Mouse (Mus musculus): ENCODE data around the gene Cd69. TPM values are rescaled to one million over a fixed set of nuclear protein-coding genes. Genes with fewer than 3 reads are reported as not detected.

Cd69 gene
- polyA plus RNA-seq, 1 experiment from 2014 or later: 0.13 TPM

- H3K9me3 ChIP-seq: no peaks in the 10 kb centered on the region
- H3K27ac ChIP-seq: no peak overlapping the region
- H3K9ac ChIP-seq: no peak overlapping the region
- H3K27me3 ChIP-seq: no peaks in the 10 kb centered on the region
- no peaks in the 10 kb centered on the region for H3K36me3 ChIP-seq
- peaks cover 24% of the 10 kb centered on the region for H3K4me1 ChIP-seq
- H3K4me2 ChIP-seq: no peak overlapping the region
- WGBS: 57% methylated on average over 9 of the region's 9 CpGs
- no peak overlapping the region for H3K4me3 ChIP-seq
- no peak for ATAC-seq (ENCODE audit: insufficient number of reproducible peaks, low FRiP score, low TSS enrichment, low read depth)
Measured at GRCm38 (mm10) chr6:129232842-129233205, 42.4 kb downstream of the Cd69 start.

GRCm38 (mm10) chr6:129232005-129232841 is 43.0 kb downstream of the Cd69 start:
- Histone ChIP-seq H3K36me3 (no peaks in the 10 kb centered on the region), H3K4me2 (no peak overlapping the region), H3K9ac (no peak overlapping the region), H3K27me3 (no peaks in the 10 kb centered on the region), H3K4me3 (no peak overlapping the region), H3K4me1 (peaks cover 21% of the 10 kb centered on the region), H3K9me3 (no peaks in the 10 kb centered on the region), H3K27ac (no peak overlapping the region)
- ATAC-seq (ENCODE audit: insufficient number of reproducible peaks, low FRiP score, low TSS enrichment, low read depth): no peak
- 73% methylated on average over 5 of the region's 5 CpGs for WGBS

GRCm38 (mm10) chr6:129229774-129230578 is 45.3 kb downstream of the Cd69 start:
- H3K4me3 ChIP-seq: no peak overlapping the region
- peaks cover 18% of the 10 kb centered on the region for H3K4me1 ChIP-seq
- H3K9ac ChIP-seq: no peak overlapping the region
- H3K27ac ChIP-seq: peak overlapping the region; percentile 90
- peak; percentile 82 for ATAC-seq (ENCODE audit: insufficient number of reproducible peaks, low FRiP score, low TSS enrichment, low read depth)
- no peak overlapping the region for H3K4me2 ChIP-seq
- WGBS: 35% methylated on average over 3 of the region's 3 CpGs
- no peaks in the 10 kb centered on the region for H3K36me3 ChIP-seq
- H3K9me3 ChIP-seq: no peaks in the 10 kb centered on the region
- H3K27me3 ChIP-seq: no peaks in the 10 kb centered on the region

- no peak for ATAC-seq (ENCODE audit: insufficient number of reproducible peaks, low FRiP score, low TSS enrichment, low read depth)
- Histone ChIP-seq H3K4me3 (no peak overlapping the region), H3K36me3 (no peaks in the 10 kb centered on the region), H3K9me3 (no peaks in the 10 kb centered on the region), H3K4me1 (peaks cover 18% of the 10 kb centered on the region), H3K9ac (no peak overlapping the region), H3K27me3 (no peaks in the 10 kb centered on the region), H3K4me2 (no peak overlapping the region), H3K27ac (peak overlapping the region; percentile 90)
- WGBS: 28% methylated on average over 3 of the region's 3 CpGs
Measured at GRCm38 (mm10) chr6:129228935-129229773, 46.1 kb downstream of the Cd69 start.

- H3K9ac ChIP-seq: no peak overlapping the region
- no peak overlapping the region for H3K4me3 ChIP-seq
- ATAC-seq (ENCODE audit: insufficient number of reproducible peaks, low FRiP score, low TSS enrichment, low read depth): no peak
- H3K4me2 ChIP-seq: no peak overlapping the region
- H3K27me3 ChIP-seq: no peaks in the 10 kb centered on the region
- no peaks in the 10 kb centered on the region for H3K36me3 ChIP-seq
- no peaks in the 10 kb centered on the region for H3K9me3 ChIP-seq
- WGBS: 79% methylated on average over 2 of the region's 2 CpGs
- H3K4me1 ChIP-seq: peaks cover 10% of the 10 kb centered on the region
- H3K27ac ChIP-seq: no peak overlapping the region
Measured at GRCm38 (mm10) chr6:129225078-129225477, 50.2 kb downstream of the Cd69 start.

- Histone ChIP-seq H3K4me1 (peaks cover 5% of the 10 kb centered on the region), H3K27ac (no peak overlapping the region), H3K4me3 (no peak overlapping the region), H3K9ac (no peak overlapping the region), H3K4me2 (no peak overlapping the region), H3K9me3 (no peaks in the 10 kb centered on the region), H3K27me3 (no peaks in the 10 kb centered on the region), H3K36me3 (no peaks in the 10 kb centered on the region)
- 58% methylated on average over 1 of the region's 1 CpGs for WGBS
- no peak for ATAC-seq (ENCODE audit: insufficient number of reproducible peaks, low FRiP score, low TSS enrichment, low read depth)
Measured at GRCm38 (mm10) chr6:129224090-129224489, 51.1 kb downstream of the Cd69 start.

- no peak overlapping the region for H3K27ac ChIP-seq
- no peak overlapping the region for H3K9ac ChIP-seq
- no peak overlapping the region for H3K4me3 ChIP-seq
- H3K36me3 ChIP-seq: no peaks in the 10 kb centered on the region
- 62% methylated on average over 2 of the region's 2 CpGs for WGBS
- H3K27me3 ChIP-seq: no peaks in the 10 kb centered on the region
- ATAC-seq (ENCODE audit: insufficient number of reproducible peaks, low FRiP score, low TSS enrichment, low read depth): no peak
- no peaks in the 10 kb centered on the region for H3K4me1 ChIP-seq
- H3K4me2 ChIP-seq: no peak overlapping the region
- no peaks in the 10 kb centered on the region for H3K9me3 ChIP-seq
Measured at GRCm38 (mm10) chr6:129223611-129224010, 51.6 kb downstream of the Cd69 start.

- no peaks in the 10 kb centered on the region for H3K9me3 ChIP-seq
- H3K27ac ChIP-seq: no peak overlapping the region
- WGBS: 86% methylated on average over 3 of the region's 3 CpGs
- ATAC-seq (ENCODE audit: insufficient number of reproducible peaks, low FRiP score, low TSS enrichment, low read depth): no peak
- no peak overlapping the region for H3K9ac ChIP-seq
- no peak overlapping the region for H3K4me3 ChIP-seq
- no peaks in the 10 kb centered on the region for H3K36me3 ChIP-seq
- no peak overlapping the region for H3K4me2 ChIP-seq
- H3K27me3 ChIP-seq: no peaks in the 10 kb centered on the region
- no peaks in the 10 kb centered on the region for H3K4me1 ChIP-seq
Measured at GRCm38 (mm10) chr6:129222188-129222800, 52.9 kb downstream of the Cd69 start.

GRCm38 (mm10) chr6:129221053-129221452 is 54.2 kb downstream of the Cd69 start:
- WGBS: 95% methylated on average over 1 of the region's 1 CpGs

GRCm38 (mm10) chr6:129219897-129220517 is 55.2 kb downstream of the Cd69 start:
- 66% methylated on average over 3 of the region's 3 CpGs for WGBS
- H3K9me3 ChIP-seq: no peaks in the 10 kb centered on the region
- no peaks in the 10 kb centered on the region for H3K36me3 ChIP-seq
- H3K4me3 ChIP-seq: no peak overlapping the region
- H3K4me2 ChIP-seq: no peak overlapping the region
- no peak for ATAC-seq (ENCODE audit: insufficient number of reproducible peaks, low FRiP score, low TSS enrichment, low read depth)
- no peak overlapping the region for H3K27ac ChIP-seq
- no peak overlapping the region for H3K9ac ChIP-seq
- no peaks in the 10 kb centered on the region for H3K27me3 ChIP-seq
- H3K4me1 ChIP-seq: no peaks in the 10 kb centered on the region

More at GRCm38 (mm10) chr6:129221053-129221452, 54.2 kb downstream of the Cd69 start:
- Histone ChIP-seq H3K4me1 (no peaks in the 10 kb centered on the region), H3K4me3 (no peak overlapping the region), H3K27me3 (no peaks in the 10 kb centered on the region), H3K4me2 (no peak overlapping the region), H3K9ac (no peak overlapping the region), H3K9me3 (no peaks in the 10 kb centered on the region), H3K27ac (no peak overlapping the region), H3K36me3 (no peaks in the 10 kb centered on the region)
- ATAC-seq (ENCODE audit: insufficient number of reproducible peaks, low FRiP score, low TSS enrichment, low read depth): no peak

GRCm38 (mm10) chr6:129218191-129218696 is 57.0 kb downstream of the Cd69 start:
- Histone ChIP-seq H3K9me3 (no peaks in the 10 kb centered on the region), H3K27me3 (no peaks in the 10 kb centered on the region), H3K36me3 (no peaks in the 10 kb centered on the region), H3K9ac (no peak overlapping the region), H3K4me3 (no peak overlapping the region), H3K4me2 (no peak overlapping the region), H3K27ac (no peak overlapping the region), H3K4me1 (no peaks in the 10 kb centered on the region)
- 86% methylated on average over 5 of the region's 5 CpGs for WGBS
- no peak for ATAC-seq (ENCODE audit: insufficient number of reproducible peaks, low FRiP score, low TSS enrichment, low read depth)

Measured in limb, embryonic 15.5 days (tissue).